Mouse (Mus musculus): ENCODE results near the gene Zc3h12a. TPM values are rescaled to one million over a fixed set of nuclear protein-coding genes. Genes with fewer than 3 reads are reported as not detected.

Zc3h12a gene
- polyA plus RNA-seq, 1 experiment from 2014 or later: 1.2 TPM

- Histone ChIP-seq H3K9ac (replicated peaks; ENCODE audit: low read depth, low read length) (no peak overlapping the region), H3K36me3 (ENCODE audit: control insufficient read depth, insufficient read depth, low read length) (no peaks in the 10 kb centered on the region), H3K4me2 (replicated peaks; ENCODE audit: low read depth, low read length) (no peak overlapping the region), H3K9me3 (ENCODE audit: control insufficient read depth, low read depth, low read length) (no peaks in the 10 kb centered on the region), H3K4me3 (ENCODE audit: low read depth, low read length) (no peak overlapping the region), H3K4me1 (ENCODE audit: control insufficient read depth, insufficient read depth, low read length) (no peaks in the 10 kb centered on the region), H3K27me3 (ENCODE audit: control insufficient read depth, insufficient read depth, low read length) (no peaks in the 10 kb centered on the region), H3K27ac (ENCODE audit: low read length) (no peak overlapping the region)
- ATAC-seq (ENCODE audit: insufficient number of reproducible peaks, insufficient read depth, low FRiP score, low read depth): no peak
- WGBS: 85% methylated on average over 5 of the region's 5 CpGs
These were observed 28.0 kb upstream of the Zc3h12a start for GRCm38 (mm10) chr4:125155646-125156045.

GRCm38 (mm10) chr4:125153659-125154241 lies 26.1 kb upstream of the Zc3h12a start:
- Histone ChIP-seq H3K27me3 (ENCODE audit: control insufficient read depth, insufficient read depth, low read length) (no peaks in the 10 kb centered on the region), H3K27ac (ENCODE audit: low read length) (no peak overlapping the region), H3K9ac (replicated peaks; ENCODE audit: low read depth, low read length) (no peak overlapping the region), H3K4me3 (ENCODE audit: low read depth, low read length) (no peak overlapping the region), H3K4me1 (ENCODE audit: control insufficient read depth, insufficient read depth, low read length) (no peaks in the 10 kb centered on the region), H3K36me3 (ENCODE audit: control insufficient read depth, insufficient read depth, low read length) (no peaks in the 10 kb centered on the region), H3K4me2 (replicated peaks; ENCODE audit: low read depth, low read length) (no peak overlapping the region), H3K9me3 (ENCODE audit: control insufficient read depth, low read depth, low read length) (no peaks in the 10 kb centered on the region)
- 58% methylated on average over 4 of the region's 4 CpGs for WGBS
- ATAC-seq (ENCODE audit: insufficient number of reproducible peaks, insufficient read depth, low FRiP score, low read depth): 0 out of 2 replicates have a peak, but pooled peaks have one; percentile 6

- Histone ChIP-seq H3K27ac (ENCODE audit: low read length) (no peak overlapping the region), H3K4me3 (ENCODE audit: low read depth, low read length) (no peak overlapping the region), H3K4me1 (ENCODE audit: control insufficient read depth, insufficient read depth, low read length) (no peaks in the 10 kb centered on the region), H3K4me2 (replicated peaks; ENCODE audit: low read depth, low read length) (no peak overlapping the region), H3K9ac (replicated peaks; ENCODE audit: low read depth, low read length) (no peak overlapping the region), H3K27me3 (ENCODE audit: control insufficient read depth, insufficient read depth, low read length) (no peaks in the 10 kb centered on the region), H3K36me3 (ENCODE audit: control insufficient read depth, insufficient read depth, low read length) (no peaks in the 10 kb centered on the region), H3K9me3 (ENCODE audit: control insufficient read depth, low read depth, low read length) (no peaks in the 10 kb centered on the region)
- 88% methylated on average over 6 of the region's 6 CpGs for WGBS
- no peak for ATAC-seq (ENCODE audit: insufficient number of reproducible peaks, insufficient read depth, low FRiP score, low read depth)
These were observed 24.8 kb upstream of the Zc3h12a start for GRCm38 (mm10) chr4:125152469-125152868.

- no peak overlapping the region for H3K4me2 ChIP-seq (replicated peaks; ENCODE audit: low read depth, low read length)
- 49% methylated on average over 5 of the region's 5 CpGs for WGBS
- H3K27me3 ChIP-seq (ENCODE audit: control insufficient read depth, insufficient read depth, low read length): no peaks in the 10 kb centered on the region
- no peak overlapping the region for H3K9ac ChIP-seq (replicated peaks; ENCODE audit: low read depth, low read length)
- no peaks in the 10 kb centered on the region for H3K9me3 ChIP-seq (ENCODE audit: control insufficient read depth, low read depth, low read length)
- no peak overlapping the region for H3K4me3 ChIP-seq (ENCODE audit: low read depth, low read length)
- no peak for ATAC-seq (ENCODE audit: insufficient number of reproducible peaks, insufficient read depth, low FRiP score, low read depth)
- H3K36me3 ChIP-seq (ENCODE audit: control insufficient read depth, insufficient read depth, low read length): no peaks in the 10 kb centered on the region
- H3K27ac ChIP-seq (ENCODE audit: low read length): no peak overlapping the region
- no peaks in the 10 kb centered on the region for H3K4me1 ChIP-seq (ENCODE audit: control insufficient read depth, insufficient read depth, low read length)
These were observed 21.8 kb upstream of the Zc3h12a start for GRCm38 (mm10) chr4:125149460-125149859.

GRCm38 (mm10) chr4:125147970-125148369 lies 20.3 kb upstream of the Zc3h12a start:
- no peaks in the 10 kb centered on the region for H3K9me3 ChIP-seq (ENCODE audit: control insufficient read depth, low read depth, low read length)
- H3K4me1 ChIP-seq (ENCODE audit: control insufficient read depth, insufficient read depth, low read length): no peaks in the 10 kb centered on the region
- no peak overlapping the region for H3K4me3 ChIP-seq (ENCODE audit: low read depth, low read length)
- no peak overlapping the region for H3K27ac ChIP-seq (ENCODE audit: low read length)
- H3K9ac ChIP-seq (replicated peaks; ENCODE audit: low read depth, low read length): no peak overlapping the region
- no peak for ATAC-seq (ENCODE audit: insufficient number of reproducible peaks, insufficient read depth, low FRiP score, low read depth)
- H3K4me2 ChIP-seq (replicated peaks; ENCODE audit: low read depth, low read length): no peak overlapping the region
- 84% methylated on average over 4 of the region's 4 CpGs for WGBS
- H3K27me3 ChIP-seq (ENCODE audit: control insufficient read depth, insufficient read depth, low read length): no peaks in the 10 kb centered on the region
- no peaks in the 10 kb centered on the region for H3K36me3 ChIP-seq (ENCODE audit: control insufficient read depth, insufficient read depth, low read length)

GRCm38 (mm10) chr4:125145213-125145612 lies 17.6 kb upstream of the Zc3h12a start:
- ATAC-seq (ENCODE audit: insufficient number of reproducible peaks, insufficient read depth, low FRiP score, low read depth): no peak
- Histone ChIP-seq H3K4me1 (ENCODE audit: control insufficient read depth, insufficient read depth, low read length) (no peaks in the 10 kb centered on the region), H3K9ac (replicated peaks; ENCODE audit: low read depth, low read length) (no peak overlapping the region), H3K4me3 (ENCODE audit: low read depth, low read length) (no peak overlapping the region), H3K27ac (ENCODE audit: low read length) (no peak overlapping the region), H3K36me3 (ENCODE audit: control insufficient read depth, insufficient read depth, low read length) (no peaks in the 10 kb centered on the region), H3K27me3 (ENCODE audit: control insufficient read depth, insufficient read depth, low read length) (no peaks in the 10 kb centered on the region), H3K9me3 (ENCODE audit: control insufficient read depth, low read depth, low read length) (no peaks in the 10 kb centered on the region), H3K4me2 (replicated peaks; ENCODE audit: low read depth, low read length) (no peak overlapping the region)
- 22% methylated on average over 10 of the region's 10 CpGs for WGBS

GRCm38 (mm10) chr4:125144627-125145026 lies 17.0 kb upstream of the Zc3h12a start:
- Histone ChIP-seq H3K9me3 (ENCODE audit: control insufficient read depth, low read depth, low read length) (no peaks in the 10 kb centered on the region), H3K4me1 (ENCODE audit: control insufficient read depth, insufficient read depth, low read length) (no peaks in the 10 kb centered on the region), H3K4me2 (replicated peaks; ENCODE audit: low read depth, low read length) (no peak overlapping the region), H3K27me3 (ENCODE audit: control insufficient read depth, insufficient read depth, low read length) (no peaks in the 10 kb centered on the region), H3K4me3 (ENCODE audit: low read depth, low read length) (no peak overlapping the region), H3K36me3 (ENCODE audit: control insufficient read depth, insufficient read depth, low read length) (no peaks in the 10 kb centered on the region), H3K27ac (ENCODE audit: low read length) (no peak overlapping the region), H3K9ac (replicated peaks; ENCODE audit: low read depth, low read length) (no peak overlapping the region)
- ATAC-seq (ENCODE audit: insufficient number of reproducible peaks, insufficient read depth, low FRiP score, low read depth): no peak
- 35% methylated on average over 7 of the region's 7 CpGs for WGBS

- no peak overlapping the region for H3K4me2 ChIP-seq (replicated peaks; ENCODE audit: low read depth, low read length)
These were observed 16.6 kb upstream of the Zc3h12a start for GRCm38 (mm10) chr4:125144211-125144610.

GRCm38 (mm10) chr4:125138321-125138720 lies 10.7 kb upstream of the Zc3h12a start:
- no peak overlapping the region for H3K4me3 ChIP-seq (ENCODE audit: low read depth, low read length)
- WGBS: 42% methylated on average over 7 of the region's 7 CpGs
- no peaks in the 10 kb centered on the region for H3K9me3 ChIP-seq (ENCODE audit: control insufficient read depth, low read depth, low read length)
- no peaks in the 10 kb centered on the region for H3K4me1 ChIP-seq (ENCODE audit: control insufficient read depth, insufficient read depth, low read length)
- no peak overlapping the region for H3K27ac ChIP-seq (ENCODE audit: low read length)
- no peak overlapping the region for H3K4me2 ChIP-seq (replicated peaks; ENCODE audit: low read depth, low read length)
- no peaks in the 10 kb centered on the region for H3K27me3 ChIP-seq (ENCODE audit: control insufficient read depth, insufficient read depth, low read length)
- ATAC-seq (ENCODE audit: insufficient number of reproducible peaks, insufficient read depth, low FRiP score, low read depth): no peak
- H3K36me3 ChIP-seq (ENCODE audit: control insufficient read depth, insufficient read depth, low read length): no peaks in the 10 kb centered on the region
- H3K9ac ChIP-seq (replicated peaks; ENCODE audit: low read depth, low read length): no peak overlapping the region

More at GRCm38 (mm10) chr4:125144211-125144610, 16.6 kb upstream of the Zc3h12a start:
- Histone ChIP-seq H3K4me1 (ENCODE audit: control insufficient read depth, insufficient read depth, low read length) (no peaks in the 10 kb centered on the region), H3K4me3 (ENCODE audit: low read depth, low read length) (no peak overlapping the region), H3K27ac (ENCODE audit: low read length) (no peak overlapping the region), H3K9ac (replicated peaks; ENCODE audit: low read depth, low read length) (no peak overlapping the region), H3K27me3 (ENCODE audit: control insufficient read depth, insufficient read depth, low read length) (no peaks in the 10 kb centered on the region), H3K9me3 (ENCODE audit: control insufficient read depth, low read depth, low read length) (no peaks in the 10 kb centered on the region), H3K36me3 (ENCODE audit: control insufficient read depth, insufficient read depth, low read length) (no peaks in the 10 kb centered on the region)
- ATAC-seq (ENCODE audit: insufficient number of reproducible peaks, insufficient read depth, low FRiP score, low read depth): no peak
- 77% methylated on average over 5 of the region's 5 CpGs for WGBS
